Mouse (Mus musculus) layer of hippocampus, postnatal 14 days (tissue): Measurements from ENCODE around the gene Vmn1r223. TPM values are rescaled to one million over a fixed set of nuclear protein-coding genes. Genes with fewer than 3 reads are reported as not detected.

Source experiments
- total RNA-seq, 2 experiments: library from RNA; stranded (reverse); gene quantifications; 2 replicates each; pipeline ENCODE4 v1.2.3; 2021

The Vmn1r223 gene
- total RNA-seq, 2 experiments from 2014 or later = not detected

Other genes starting within 250 kb of the Vmn1r223 start
- gene Vmn1r213, start 239.5 kb upstream of the Vmn1r223 start, total RNA-seq = not detected
- not detected for gene Vmn1r214, start 216.7 kb upstream of the Vmn1r223 start, total RNA-seq
- gene Vmn1r215, start 179.1 kb upstream of the Vmn1r223 start, total RNA-seq = not detected
- gene Vmn1r217, start 128.9 kb upstream of the Vmn1r223 start, total RNA-seq = not detected
- not detected for gene Vmn1r218, start 114.0 kb upstream of the Vmn1r223 start, total RNA-seq
- gene Vmn1r219, start 87.8 kb upstream of the Vmn1r223 start, total RNA-seq = not detected
- not detected for gene Vmn1r220, start 59.2 kb upstream of the Vmn1r223 start, total RNA-seq
- gene Vmn1r221, start 33.0 kb upstream of the Vmn1r223 start, total RNA-seq = not detected
- not detected for gene Vmn1r222, start 11.2 kb upstream of the Vmn1r223 start, total RNA-seq
- 10 to 100 TPM; 34.9 to 39.8 TPM for gene Zfp322a, start 122.1 kb downstream of the Vmn1r223 start, total RNA-seq
- 1 to 10 TPM; 7.0 TPM for gene Abt1, start 176.7 kb downstream of the Vmn1r223 start, total RNA-seq
- not detected for gene Btn1a1, start 218.8 kb downstream of the Vmn1r223 start, total RNA-seq
- gene Btn2a2, start 241.7 kb downstream of the Vmn1r223 start, total RNA-seq = 1 to 10 TPM in 1 of 2 experiments, under 1 TPM in 1; 0.58 to 1.0 TPM